Mouse (Mus musculus): ENCODE data around the gene BC037034. TPM values are rescaled to one million over a fixed set of nuclear protein-coding genes. Genes with fewer than 3 reads are reported as not detected.
A peak's percentile ranks its signal among the peaks of the same experiment; 100 is the strongest.

Gene BC037034
- total and polyA plus RNA-seq, 3 experiments, result 24.6 to 139 (median 41.8) TPM

- DNase-seq (ENCODE audit: low spot score), result no peak
- H3K4me3 ChIP-seq (ENCODE audit: low read depth, low read length), result peak overlapping the region; percentile 69; the same call in 1 of the 2 replicates
- no peaks in the 10 kb centered on the region for H3K27me3 ChIP-seq (ENCODE audit: insufficient read depth, low read length)
- ATAC-seq (ENCODE audit: extremely low read depth, insufficient number of reproducible peaks, low FRiP score, poor library complexity, severe bottlenecking), result no peak
- no peaks in the 10 kb centered on the region for H3K9me3 ChIP-seq (replicated peaks)
- peaks cover 65% of the 10 kb centered on the region for H3K36me3 ChIP-seq (replicated peaks)
- no peak for TF ChIP-seq TAL1 (conservative IDR thresholded peaks at IDR 0.05; ENCODE audit: low read depth, low read length)
- TF ChIP-seq GATA1 (IDR thresholded peaks at IDR 0.05; ENCODE audit: borderline replicate concordance, low read length), result no peak
- TF ChIP-seq GATA2 (IDR thresholded peaks at IDR 0.05; ENCODE audit: borderline replicate concordance, low read depth, low read length), result no peak
- TF ChIP-seq POLR2AphosphoS5 (IDR thresholded peaks at IDR 0.05; ENCODE audit: insufficient replicate concordance, low read depth, low read length), result no peak
- no peak for TF ChIP-seq CTCF (IDR thresholded peaks at IDR 0.05; ENCODE audit: low read depth, low read length)
- peaks cover 86% of the 10 kb centered on the region for H3K4me1 ChIP-seq (ENCODE audit: insufficient read depth, low read depth, low read length)
Observed at GRCm38 (mm10) chr5:138258993-138259392, 4.8 kb downstream of the BC037034 start.

- no peak for ATAC-seq (ENCODE audit: extremely low read depth, insufficient number of reproducible peaks, low FRiP score, poor library complexity, severe bottlenecking)
- peaks cover 86% of the 10 kb centered on the region for H3K4me1 ChIP-seq (ENCODE audit: insufficient read depth, low read depth, low read length)
- peaks cover 65% of the 10 kb centered on the region for H3K36me3 ChIP-seq (replicated peaks)
Observed at GRCm38 (mm10) chr5:138258542-138258941, 5.3 kb downstream of the BC037034 start.

GRCm38 (mm10) chr5:138258078-138258477 lies 5.8 kb downstream of the BC037034 start:
- H3K4me1 ChIP-seq (ENCODE audit: insufficient read depth, low read depth, low read length), result peaks cover 84% of the 10 kb centered on the region
- peaks cover 65% of the 10 kb centered on the region for H3K36me3 ChIP-seq (replicated peaks)
- no peak for ATAC-seq (ENCODE audit: extremely low read depth, insufficient number of reproducible peaks, low FRiP score, poor library complexity, severe bottlenecking)
- TF ChIP-seq GATA2 (IDR thresholded peaks at IDR 0.05; ENCODE audit: borderline replicate concordance, low read depth, low read length) (no peak), POLR2AphosphoS5 (IDR thresholded peaks at IDR 0.05; ENCODE audit: insufficient replicate concordance, low read depth, low read length) (no peak), TAL1 (conservative IDR thresholded peaks at IDR 0.05; ENCODE audit: low read depth, low read length) (no peak), GATA1 (IDR thresholded peaks at IDR 0.05; ENCODE audit: borderline replicate concordance, low read length) (no peak), CTCF (IDR thresholded peaks at IDR 0.05; ENCODE audit: low read depth, low read length) (no peak)
- no peak overlapping the region; the same call in 1 of the 2 replicates for H3K4me3 ChIP-seq (ENCODE audit: low read depth, low read length)
- H3K9me3 ChIP-seq (replicated peaks), result 0 out of 2 replicates have a peak, but pooled peaks cover under 1% of the 10 kb centered on the region
- DNase-seq (ENCODE audit: low spot score), result no peak
- no peaks in the 10 kb centered on the region for H3K27me3 ChIP-seq (ENCODE audit: insufficient read depth, low read length)

More at GRCm38 (mm10) chr5:138258542-138258941, 5.3 kb downstream of the BC037034 start:
- Histone ChIP-seq H3K4me3 (ENCODE audit: low read depth, low read length) (peak overlapping the region; percentile 69; the same call in 1 of the 2 replicates), H3K9me3 (replicated peaks) (no peaks in the 10 kb centered on the region), H3K27me3 (ENCODE audit: insufficient read depth, low read length) (no peaks in the 10 kb centered on the region)
- TF ChIP-seq TAL1 (conservative IDR thresholded peaks at IDR 0.05; ENCODE audit: low read depth, low read length) (no peak), GATA1 (IDR thresholded peaks at IDR 0.05; ENCODE audit: borderline replicate concordance, low read length) (no peak), CTCF (IDR thresholded peaks at IDR 0.05; ENCODE audit: low read depth, low read length) (no peak)
- no peak for DNase-seq (ENCODE audit: low spot score)

GRCm38 (mm10) chr5:138257585-138257978 lies 6.3 kb downstream of the BC037034 start:
- no peak overlapping the region; the same call in 1 of the 2 replicates for H3K4me3 ChIP-seq (ENCODE audit: low read depth, low read length)
- H3K36me3 ChIP-seq (replicated peaks), result peaks cover 61% of the 10 kb centered on the region
- H3K4me1 ChIP-seq (ENCODE audit: insufficient read depth, low read depth, low read length), result peaks cover 80% of the 10 kb centered on the region

GRCm38 (mm10) chr5:138256966-138257584 lies 6.8 kb downstream of the BC037034 start:
- TF ChIP-seq TAL1 (conservative IDR thresholded peaks at IDR 0.05; ENCODE audit: low read depth, low read length) (no peak), GATA1 (IDR thresholded peaks at IDR 0.05; ENCODE audit: borderline replicate concordance, low read length) (no peak), CTCF (IDR thresholded peaks at IDR 0.05; ENCODE audit: low read depth, low read length) (no peak), POLR2AphosphoS5 (IDR thresholded peaks at IDR 0.05; ENCODE audit: insufficient replicate concordance, low read depth, low read length) (no peak), GATA2 (IDR thresholded peaks at IDR 0.05; ENCODE audit: borderline replicate concordance, low read depth, low read length) (no peak)
- DNase-seq (ENCODE audit: low spot score) (no peak), ATAC-seq (ENCODE audit: extremely low read depth, insufficient number of reproducible peaks, low FRiP score, poor library complexity, severe bottlenecking) (no peak)
- Histone ChIP-seq H3K27me3 (ENCODE audit: insufficient read depth, low read length) (no peaks in the 10 kb centered on the region), H3K4me3 (ENCODE audit: low read depth, low read length) (no peak overlapping the region; the same call in 1 of the 2 replicates), H3K4me1 (ENCODE audit: insufficient read depth, low read depth, low read length) (peaks cover 74% of the 10 kb centered on the region), H3K36me3 (replicated peaks) (peaks cover 56% of the 10 kb centered on the region), H3K9me3 (replicated peaks) (0 out of 2 replicates have a peak, but pooled peaks cover 3% of the 10 kb centered on the region)

More at GRCm38 (mm10) chr5:138257585-138257978, 6.3 kb downstream of the BC037034 start:
- DNase-seq (ENCODE audit: low spot score) (no peak), ATAC-seq (ENCODE audit: extremely low read depth, insufficient number of reproducible peaks, low FRiP score, poor library complexity, severe bottlenecking) (no peak)
- TF ChIP-seq GATA1 (IDR thresholded peaks at IDR 0.05; ENCODE audit: borderline replicate concordance, low read length), result no peak
- 0 out of 2 replicates have a peak, but pooled peaks cover 3% of the 10 kb centered on the region for H3K9me3 ChIP-seq (replicated peaks)
- H3K27me3 ChIP-seq (ENCODE audit: insufficient read depth, low read length), result no peaks in the 10 kb centered on the region

- TF ChIP-seq GATA1 (IDR thresholded peaks at IDR 0.05; ENCODE audit: borderline replicate concordance, low read length), result no peak
- TF ChIP-seq POLR2AphosphoS5 (IDR thresholded peaks at IDR 0.05; ENCODE audit: insufficient replicate concordance, low read depth, low read length), result no peak
- no peak for TF ChIP-seq CTCF (IDR thresholded peaks at IDR 0.05; ENCODE audit: low read depth, low read length)
- TF ChIP-seq TAL1 (conservative IDR thresholded peaks at IDR 0.05; ENCODE audit: low read depth, low read length), result no peak
- no peak for TF ChIP-seq GATA2 (IDR thresholded peaks at IDR 0.05; ENCODE audit: borderline replicate concordance, low read depth, low read length)
- DNase-seq (ENCODE audit: low spot score) (no peak), ATAC-seq (ENCODE audit: extremely low read depth, insufficient number of reproducible peaks, low FRiP score, poor library complexity, severe bottlenecking) (no peak; the same call in 1 of the 2 replicates)
- Histone ChIP-seq H3K4me3 (ENCODE audit: low read depth, low read length) (peak overlapping the region; percentile 74), H3K9me3 (replicated peaks) (0 out of 2 replicates have a peak, but pooled peaks cover 3% of the 10 kb centered on the region), H3K36me3 (replicated peaks) (peaks cover 46% of the 10 kb centered on the region), H3K4me1 (ENCODE audit: insufficient read depth, low read depth, low read length) (peaks cover 64% of the 10 kb centered on the region), H3K27me3 (ENCODE audit: insufficient read depth, low read length) (0 out of 2 replicates have a peak, but pooled peaks cover 2% of the 10 kb centered on the region)
Observed at GRCm38 (mm10) chr5:138256094-138256467, 7.8 kb downstream of the BC037034 start.
